Mouse (Mus musculus) G1E (cell line): ENCODE measurements around the gene Napa.

Experiments
- CTCF ChIP-seq: IDR thresholded peaks from 2 replicates; pipeline ENCODE4 v1.5.1; 2012; ENCODE audit warnings: low read depth, low read length, inconsistent platforms, mixed read lengths
- GATA1 ChIP-seq: IDR thresholded peaks from 2 replicates; pipeline ENCODE4 v1.6.1; 2012; ENCODE audit warnings: borderline replicate concordance, low read length, inconsistent platforms, mixed read lengths
- GATA2 ChIP-seq: IDR thresholded peaks from 2 replicates; pipeline ENCODE4 v1.6.1; 2012; ENCODE audit warnings: low read depth, low read length, inconsistent platforms, borderline replicate concordance
- TAL1 ChIP-seq: conservative IDR thresholded peaks from 2 replicates; pipeline ENCODE4 v1.6.1; 2012; ENCODE audit warnings: low read depth, low read length, inconsistent platforms, mixed read lengths

GRCm38 (mm10) chr7:16119569-16120261, 21.5 kb downstream of the Napa start, which contains the start of gene Kptn:
- TF ChIP-seq TAL1 (no peak), CTCF (peak; percentile 85), GATA1 (no peak), GATA2 (no peak)
